Mouse (Mus musculus) liver, adult 2 months (tissue): ENCODE results near the gene Vipas39. TPM values are rescaled to one million over a fixed set of nuclear protein-coding genes. Genes with fewer than 3 reads are reported as not detected.
"Not testable (repeated sequence)": the region's sequence is repeated elsewhere in the genome, so short reads cannot be mapped to it uniquely, and the experiment has no call there.

ENCODE experiments used
- DNase-seq: peaks from one replicate; pipeline ENCODE4 v3.0.0-alpha.2; 2011; ENCODE audit warnings: low read depth, low spot score; ENCODE audit errors: extremely low read depth
- H3K27ac ChIP-seq: fragments of 200-500 bp; replicated peaks from 2 replicates; pipeline ENCODE4 v1.5.1; 2012; ENCODE audit warnings: low read depth, mild to moderate bottlenecking, control low read depth, inconsistent platforms, low read length; ENCODE audit not compliant: insufficient read depth
- H3K27me3 ChIP-seq: fragments of 200-500 bp; 2 replicates; pipeline ENCODE4 v1.6.1; 2012; ENCODE audit warnings: mild to moderate bottlenecking, moderate library complexity, low read length, inconsistent platforms; ENCODE audit not compliant: control insufficient read depth, insufficient read depth
- H3K36me3 ChIP-seq: fragments of 200-500 bp; 2 replicates; pipeline ENCODE4 v1.6.1; 2012; ENCODE audit warnings: low read length, inconsistent platforms; ENCODE audit not compliant: control insufficient read depth, insufficient read depth
- H3K4me1 ChIP-seq: fragments of 200-500 bp; 2 replicates; pipeline ENCODE4 v1.6.1; 2011; ENCODE audit warnings: low read length; ENCODE audit not compliant: control insufficient read depth, insufficient read depth
- H3K4me3 ChIP-seq: fragments of 200-500 bp; 2 replicates; pipeline ENCODE4 v1.5.1; 2011; ENCODE audit warnings: low read depth, mild to moderate bottlenecking, control low read depth, low read length, moderate library complexity; ENCODE audit not compliant: insufficient read depth
- H3K79me2 ChIP-seq: fragments of 200-500 bp; 2 replicates; pipeline ENCODE4 v1.6.1; 2012; ENCODE audit warnings: inconsistent platforms, mild to moderate bottlenecking, low read length, moderate library complexity; ENCODE audit not compliant: control insufficient read depth, insufficient read depth
- H3K9ac ChIP-seq: fragments of 200-500 bp; 2 replicates; pipeline ENCODE4 v1.6.1; 2012; ENCODE audit warnings: low read depth, mild to moderate bottlenecking, control low read depth, inconsistent platforms, low read length
- CTCF ChIP-seq: fragments of 200-500 bp; IDR thresholded peaks from 2 replicates; pipeline ENCODE4 v1.5.1; 2011; ENCODE audit warnings: low read depth, low read length, control low read depth
- POLR2A ChIP-seq: fragments of 200-500 bp; IDR thresholded peaks from 2 replicates; pipeline ENCODE4 v1.6.1; 2011; ENCODE audit warnings: low read length, control low read depth; ENCODE audit not compliant: insufficient read depth; ENCODE audit errors: extremely low read depth
- WGBS: fragments of 180-500 bp; shearing (Covaris S2); methylation state at CpG from one replicate; pipeline ENCODE4 v1.1.7; 2018; 5-methylcytosine and 5-hydroxymethylcytosine counted together
- polyA plus RNA-seq: library from polyadenylated mRNA; depleted of rRNA; stranded (reverse); fragments of >200 nt; gene quantifications from 2 replicates; pipeline ENCODE4 v1.2.3, GENCODE M21; 2012; rRNA removed
- total RNA-seq: library from RNA; depleted of rRNA; stranded (reverse); fragments of >200 nt; gene quantifications from 2 replicates; pipeline ENCODE4 v1.2.3, GENCODE M21; 2014; rRNA removed

The Vipas39 gene
- total RNA-seq (17.4 and 17.5 TPM in 2 replicates), polyA plus RNA-seq (9.2 and 13.3 TPM in 2 replicates)

GRCm38 (mm10) chr12:87266108-87266826 is at the start of gene Vipas39, which contains the start of gene Ahsa1:
Vipas39 (minus strand) TSS chr12:87266256.
Ahsa1 (plus strand) TSS chr12:87266479.
- WGBS = under 1% methylated on average over 31 of the region's 31 CpGs

GRCm38 (mm10) chr12:87313098-87313497 is 47.0 kb upstream of the Vipas39 start:
- Histone ChIP-seq H3K4me3 (no peak overlapping the region), H3K27me3 (no peaks in the 10 kb centered on the region), H3K36me3 (peaks cover 18% of the 10 kb centered on the region; the same call in 1 of the 2 replicates), H3K27ac (no peak overlapping the region), H3K79me2 (no peaks in the 10 kb centered on the region), H3K9ac (no peak overlapping the region), H3K4me1 (no peaks in the 10 kb centered on the region)
- DNase-seq = no peak
- TF ChIP-seq CTCF (no peak), POLR2A (no peak)
- 67% methylated on average over 2 of the region's 2 CpGs for WGBS

More at GRCm38 (mm10) chr12:87266108-87266826, at the start of gene Vipas39, which contains the start of gene Ahsa1:
- Histone ChIP-seq H3K79me2 (no peaks in the 10 kb centered on the region; the same call in 1 of the 2 replicates), H3K27me3 (no peaks in the 10 kb centered on the region), H3K4me1 (peaks cover 8% of the 10 kb centered on the region; the same call in 1 of the 2 replicates), H3K27ac (peak within 1 kb of the TSS; percentile 86), H3K9ac (peak within 1 kb of the TSS; percentile 94), H3K4me3 (peak within 1 kb of the TSS; percentile 89), H3K36me3 (peaks cover 30% of the 10 kb centered on the region)
- peak; percentile 97 for DNase-seq
- peak; percentile 29; the same call in 1 of the 2 replicates for TF ChIP-seq CTCF
- TF ChIP-seq POLR2A = peak; percentile 89

GRCm38 (mm10) chr12:87306584-87306844 is 40.5 kb upstream of the Vipas39 start:
- not testable (repeated sequence) for H3K4me3 ChIP-seq, H3K27me3 ChIP-seq, H3K27ac ChIP-seq, H3K4me1 ChIP-seq, H3K9ac ChIP-seq, H3K79me2 ChIP-seq, DNase-seq
- peaks cover 14% of the 10 kb centered on the region; the same call in 1 of the 2 replicates for H3K36me3 ChIP-seq
- 88% methylated on average over 4 of the region's 4 CpGs for WGBS

- Histone ChIP-seq H3K27me3 (no peaks in the 10 kb centered on the region), H3K4me3 (no peak overlapping the region), H3K36me3 (peaks cover 11% of the 10 kb centered on the region; the same call in 1 of the 2 replicates), H3K27ac (no peak overlapping the region), H3K9ac (no peak overlapping the region), H3K4me1 (no peaks in the 10 kb centered on the region), H3K79me2 (no peaks in the 10 kb centered on the region)
- WGBS = 59% methylated on average over 13 of the region's 13 CpGs
- TF ChIP-seq POLR2A (no peak), CTCF (no peak)
- no peak for DNase-seq
These were observed 39.9 kb upstream of the Vipas39 start for GRCm38 (mm10) chr12:87305767-87306583.

GRCm38 (mm10) chr12:87301189-87301588 is 35.1 kb upstream of the Vipas39 start:
- DNase-seq = no peak
- Histone ChIP-seq H3K27ac (no peak overlapping the region), H3K4me1 (peaks cover 7% of the 10 kb centered on the region; the same call in 1 of the 2 replicates), H3K36me3 (no peaks in the 10 kb centered on the region), H3K9ac (no peak overlapping the region), H3K79me2 (no peaks in the 10 kb centered on the region), H3K27me3 (peaks cover 6% of the 10 kb centered on the region; the same call in 1 of the 2 replicates), H3K4me3 (no peak overlapping the region)
- 67% methylated on average over 4 of the region's 4 CpGs for WGBS
- TF ChIP-seq CTCF (no peak), POLR2A (no peak)

- peak overlapping the region; percentile 83 for H3K4me3 ChIP-seq
- H3K4me1 ChIP-seq = peaks cover 7% of the 10 kb centered on the region; the same call in 1 of the 2 replicates
- peak overlapping the region; percentile 88; the same call in 1 of the 2 replicates for H3K9ac ChIP-seq
- no peaks in the 10 kb centered on the region for H3K79me2 ChIP-seq
- H3K27me3 ChIP-seq = peaks cover 6% of the 10 kb centered on the region; the same call in 1 of the 2 replicates
- no peak for DNase-seq
- no peak overlapping the region for H3K27ac ChIP-seq
- H3K36me3 ChIP-seq = no peaks in the 10 kb centered on the region
- no peak for TF ChIP-seq POLR2A
- no peak for TF ChIP-seq CTCF
- WGBS = 6% methylated on average over 9 of the region's 9 CpGs
These were observed 34.3 kb upstream of the Vipas39 start for GRCm38 (mm10) chr12:87300441-87300690.
